Mouse (Mus musculus) CH12.LX (cell line): ENCODE data around the gene Ankra2.

ENCODE experiments used
- CTCF ChIP-seq, 2 experiments: IDR thresholded peaks in 1 of 2; conservative IDR thresholded peaks in 1 of 2; 2 replicates each; pipeline ENCODE4 v1.5.1; 2011 to 2012; ENCODE audit warnings: low read depth in 2 of 2, low read length in 2 of 2, improper control_type of control experiment in 1 of 2, inconsistent platforms in 1 of 2, mild to moderate bottlenecking in 1 of 2, moderate library complexity in 1 of 2
- KAT2A ChIP-seq: IDR thresholded peaks from 2 replicates; pipeline ENCODE4 v1.6.1; 2012; ENCODE audit warnings: low read length, improper control_type of control experiment, inconsistent platforms; ENCODE audit not compliant: insufficient replicate concordance
- NELFE ChIP-seq: IDR thresholded peaks from 2 replicates; pipeline ENCODE4 v1.6.1; 2011; ENCODE audit warnings: low read depth, low read length, improper control_type of control experiment
- POLR2A ChIP-seq: IDR thresholded peaks from 2 replicates; pipeline ENCODE4 v1.6.1; 2011; ENCODE audit warnings: low read depth, mild to moderate bottlenecking, improper control_type of control experiment, low read length
- SMC3 ChIP-seq: IDR thresholded peaks from 2 replicates; pipeline ENCODE4 v1.6.1; 2011; ENCODE audit warnings: low read depth, low read length, improper control_type of control experiment
- TBP ChIP-seq: conservative IDR thresholded peaks from 2 replicates; pipeline ENCODE4 v1.6.1; 2011; ENCODE audit warnings: low read depth, low read length, improper control_type of control experiment
- UBTF ChIP-seq: IDR thresholded peaks from 2 replicates; pipeline ENCODE4 v1.6.1; 2012; ENCODE audit warnings: low read depth, mild to moderate bottlenecking, inconsistent platforms, low read length, improper control_type of control experiment, moderate library complexity
- ZKSCAN1 ChIP-seq: IDR thresholded peaks from 2 replicates; pipeline ENCODE4 v1.6.1; 2012; ENCODE audit warnings: low read depth, inconsistent platforms, low read length, improper control_type of control experiment, borderline replicate concordance

GRCm38 (mm10) chr13:98316140-98316479 is 53.2 kb downstream of the Ankra2 start:
- no peak for TF ChIP-seq KAT2A
- TF ChIP-seq CTCF (conservative IDR thresholded peaks at IDR 0.05 in 1 of 2, IDR thresholded peaks at IDR 0.05 in 1 of 2; ENCODE audit: low read depth in 2 of 2, low read length in 2 of 2): no peak
- no peak for TF ChIP-seq POLR2A
- no peak for TF ChIP-seq ZKSCAN1
- TF ChIP-seq SMC3: no peak
- TF ChIP-seq NELFE: no peak
- no peak for TF ChIP-seq TBP
- no peak for TF ChIP-seq UBTF
